Mouse (Mus musculus) midbrain, embryonic 16.5 days (tissue): Measurements from ENCODE around the gene I0C0044D17Rik. TPM values are rescaled to one million over a fixed set of nuclear protein-coding genes. Genes with fewer than 3 reads are reported as not detected.

Source experiments
- ATAC-seq: fragments of 200-750 bp; cut with Nextera tagmentation; 2 replicates; pipeline ENCODE4 v1.8.0; 2017; ENCODE audit warnings: moderate TSS enrichment
- H3K27ac ChIP-seq: fragments of 300-500 bp; sonication (generic); 2 replicates; pipeline ENCODE4 v1.5.1; 2014; ENCODE audit warnings: mild to moderate bottlenecking, low read length, mixed read lengths
- H3K27me3 ChIP-seq: fragments of 300-500 bp; sonication (generic); 2 replicates; pipeline ENCODE4 v1.6.1; 2014; ENCODE audit warnings: low read depth, low read length, mixed read lengths; ENCODE audit not compliant: control insufficient read depth, insufficient read depth
- H3K36me3 ChIP-seq: fragments of 300-500 bp; sonication (generic); 2 replicates; pipeline ENCODE4 v1.6.1; 2014; ENCODE audit warnings: mild to moderate bottlenecking, low read length, moderate library complexity, mixed read lengths; ENCODE audit not compliant: control insufficient read depth, insufficient read depth
- H3K4me1 ChIP-seq: fragments of 300-500 bp; sonication (generic); 2 replicates; pipeline ENCODE4 v1.6.1; 2014; ENCODE audit warnings: mild to moderate bottlenecking, low read length, mixed read lengths; ENCODE audit not compliant: control insufficient read depth, insufficient read depth
- H3K4me2 ChIP-seq: fragments of 300-500 bp; sonication (generic); 2 replicates; pipeline ENCODE4 v1.6.1; 2014; ENCODE audit warnings: mild to moderate bottlenecking, low read length, mixed read lengths
- H3K4me3 ChIP-seq: fragments of 300-500 bp; sonication (generic); 2 replicates; pipeline ENCODE4 v1.5.1; 2014; ENCODE audit warnings: low read depth, mild to moderate bottlenecking, low read length, moderate library complexity, mixed read lengths
- H3K9ac ChIP-seq: fragments of 300-500 bp; sonication (generic); 2 replicates; pipeline ENCODE4 v1.6.1; 2014; ENCODE audit warnings: low read depth, low read length, mixed read lengths
- H3K9me3 ChIP-seq: fragments of 300-500 bp; sonication (generic); replicated peaks from 2 replicates; pipeline ENCODE4 v1.6.1; 2014; ENCODE audit warnings: mild to moderate bottlenecking, low read length, mixed read lengths; ENCODE audit not compliant: control insufficient read depth, poor library complexity, severe bottlenecking
- WGBS: fragments of 180-500 bp; shearing (Covaris S2); extraction: QIAGEN DNeasy Blood & Tissue Kit; methylation state at CpG from one replicate; pipeline ENCODE4 v1.1.7; 2014; 5-methylcytosine and 5-hydroxymethylcytosine counted together
- polyA plus RNA-seq: library from polyadenylated mRNA; unstranded; fragments of >200 nt; fragmentation: Nextera tagmentation; extraction: Ambion mirVana; gene quantifications from 2 replicates; pipeline ENCODE4 v1.2.1, GENCODE M21; 2015

The I0C0044D17Rik gene
- polyA plus RNA-seq, 1 experiment from 2014 or later: not detected

DNA sequence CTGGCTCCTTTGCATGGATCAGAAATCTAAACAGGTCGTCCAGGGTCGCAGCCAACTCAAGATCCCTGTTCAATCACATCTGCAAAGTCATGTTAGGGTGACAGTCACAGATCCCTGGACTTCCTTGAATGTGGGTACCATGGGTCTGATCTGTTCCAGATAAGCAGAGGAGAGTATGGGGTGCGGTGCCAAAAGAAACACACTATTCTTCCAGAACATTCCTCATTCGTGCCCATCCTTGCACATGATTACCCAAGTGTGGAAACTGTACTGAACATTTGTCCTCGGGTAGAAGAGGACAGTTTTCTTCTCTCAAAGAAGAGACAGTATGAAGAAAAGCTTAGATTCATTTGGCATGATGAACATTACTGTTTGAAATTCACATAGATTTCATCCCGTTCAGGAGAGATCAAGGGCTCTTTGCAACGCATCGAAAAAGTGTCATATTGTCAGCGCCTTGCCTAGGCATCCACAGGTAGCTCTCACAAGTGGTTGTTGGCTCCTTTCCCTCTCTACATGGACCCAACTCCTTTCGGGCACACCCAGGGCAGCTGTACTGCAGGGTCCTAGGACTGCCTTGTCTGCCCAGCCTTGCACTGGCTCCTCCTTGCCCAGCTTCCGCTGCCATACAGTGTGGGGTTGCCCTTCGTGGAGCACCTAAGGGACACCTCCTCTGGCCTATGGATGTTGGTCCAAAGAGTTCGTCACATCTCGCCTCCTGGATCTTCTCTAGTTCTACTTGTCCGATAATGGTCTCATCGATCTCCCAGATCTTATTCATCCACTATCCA is 14.3 kb upstream of the I0C0044D17Rik start:
- ATAC-seq: no peak
- 94% methylated on average over 16 of the region's 16 CpGs for WGBS
- no peaks in the 10 kb centered on the region for H3K9me3 ChIP-seq
- H3K4me2 ChIP-seq: no peak overlapping the region
- no peak overlapping the region for H3K9ac ChIP-seq
- H3K4me1 ChIP-seq: no peaks in the 10 kb centered on the region
- H3K36me3 ChIP-seq: no peaks in the 10 kb centered on the region
- no peak overlapping the region for H3K27ac ChIP-seq
- H3K4me3 ChIP-seq: no peak overlapping the region
- no peaks in the 10 kb centered on the region for H3K27me3 ChIP-seq

DNA sequence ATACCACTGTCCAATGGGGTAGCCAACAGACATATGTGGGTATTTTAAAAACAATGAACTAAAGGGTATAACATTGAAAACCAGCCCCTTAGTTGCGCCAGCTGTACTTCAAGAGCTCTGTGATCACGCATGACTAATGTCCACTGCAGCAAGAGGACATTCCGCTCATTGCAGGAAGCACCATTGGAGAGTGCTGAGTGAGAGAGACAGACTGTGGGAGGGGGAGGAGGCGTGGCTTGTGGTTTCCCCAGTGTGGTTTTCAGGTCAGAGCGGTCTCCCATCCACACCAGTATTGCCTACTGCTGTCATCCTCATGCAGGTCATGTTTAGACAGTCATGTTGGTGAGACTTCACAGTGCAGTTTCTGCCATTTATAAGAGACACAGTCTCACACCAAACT is 12.9 kb upstream of the I0C0044D17Rik start:
- Histone ChIP-seq H3K9ac (no peak overlapping the region), H3K27me3 (no peaks in the 10 kb centered on the region), H3K4me2 (no peak overlapping the region), H3K4me1 (no peaks in the 10 kb centered on the region), H3K27ac (no peak overlapping the region), H3K9me3 (no peaks in the 10 kb centered on the region), H3K36me3 (no peaks in the 10 kb centered on the region), H3K4me3 (no peak overlapping the region)
- 59% methylated on average over 5 of the region's 5 CpGs for WGBS
- no peak for ATAC-seq

DNA sequence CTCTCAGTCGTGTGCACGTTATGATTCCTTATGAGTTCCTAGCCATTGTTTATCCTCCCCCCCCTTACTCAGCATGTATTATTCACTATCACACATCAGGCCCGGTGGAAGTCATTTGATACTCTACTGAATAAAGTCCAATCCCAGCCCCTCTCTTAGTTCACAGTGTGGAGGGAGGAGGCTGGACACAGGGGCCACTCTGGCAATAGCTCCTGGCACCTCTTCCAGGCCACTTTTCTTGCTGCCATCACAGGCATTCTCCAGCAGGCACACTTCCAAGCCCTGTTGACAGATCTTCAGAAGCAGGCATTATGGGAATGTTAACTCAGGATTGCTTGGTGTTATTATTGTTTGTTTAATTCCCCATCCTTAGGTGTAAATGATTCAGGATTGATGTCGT is 11.1 kb upstream of the I0C0044D17Rik start:
- Histone ChIP-seq H3K4me2 (no peak overlapping the region), H3K4me3 (no peak overlapping the region), H3K36me3 (no peaks in the 10 kb centered on the region), H3K4me1 (no peaks in the 10 kb centered on the region), H3K27ac (no peak overlapping the region), H3K27me3 (no peaks in the 10 kb centered on the region), H3K9me3 (no peaks in the 10 kb centered on the region), H3K9ac (no peak overlapping the region)
- ATAC-seq: no peak
- WGBS: 66% methylated on average over 4 of the region's 4 CpGs

GRCm38 (mm10) chr4:98831726-98832125 is 8.1 kb upstream of the I0C0044D17Rik start:
- no peak overlapping the region for H3K4me2 ChIP-seq
- H3K27me3 ChIP-seq: no peaks in the 10 kb centered on the region
- WGBS: 75% methylated on average over 1 of the region's 1 CpGs
- no peak overlapping the region for H3K9ac ChIP-seq
- no peaks in the 10 kb centered on the region for H3K4me1 ChIP-seq
- no peaks in the 10 kb centered on the region for H3K36me3 ChIP-seq
- no peaks in the 10 kb centered on the region for H3K9me3 ChIP-seq
- no peak for ATAC-seq
- no peak overlapping the region for H3K4me3 ChIP-seq
- H3K27ac ChIP-seq: no peak overlapping the region

- no peaks in the 10 kb centered on the region for H3K4me1 ChIP-seq
- H3K4me2 ChIP-seq: no peak overlapping the region
- 47% methylated on average over 3 of the region's 3 CpGs for WGBS
- H3K9ac ChIP-seq: no peak overlapping the region
- H3K27me3 ChIP-seq: no peaks in the 10 kb centered on the region
- H3K4me3 ChIP-seq: no peak overlapping the region
- no peak overlapping the region for H3K27ac ChIP-seq
- ATAC-seq: no peak
- H3K9me3 ChIP-seq: no peaks in the 10 kb centered on the region
- no peaks in the 10 kb centered on the region for H3K36me3 ChIP-seq
Measured at GRCm38 (mm10) chr4:98826701-98827100, 3.1 kb upstream of the I0C0044D17Rik start.

GRCm38 (mm10) chr4:98823047-98823446 is 593 bp downstream of the I0C0044D17Rik start:
- Histone ChIP-seq H3K27me3 (peaks cover 7% of the 10 kb centered on the region), H3K9ac (no peak overlapping the region), H3K4me3 (no peak overlapping the region), H3K9me3 (no peaks in the 10 kb centered on the region), H3K27ac (no peak overlapping the region), H3K36me3 (no peaks in the 10 kb centered on the region), H3K4me2 (no peak overlapping the region), H3K4me1 (peaks cover under 1% of the 10 kb centered on the region; the same call in 1 of the 2 replicates)
- 76% methylated on average over 3 of the region's 3 CpGs for WGBS
- ATAC-seq: no peak

GRCm38 (mm10) chr4:98822478-98822877 is 1.2 kb downstream of the I0C0044D17Rik start:
- Histone ChIP-seq H3K27ac (no peak overlapping the region), H3K9me3 (no peaks in the 10 kb centered on the region), H3K9ac (no peak overlapping the region), H3K36me3 (no peaks in the 10 kb centered on the region), H3K4me1 (peaks cover 3% of the 10 kb centered on the region), H3K4me2 (no peak overlapping the region), H3K4me3 (no peak overlapping the region), H3K27me3 (peaks cover 9% of the 10 kb centered on the region)
- ATAC-seq: no peak
- WGBS: 84% methylated on average over 3 of the region's 3 CpGs

GRCm38 (mm10) chr4:98819216-98819755 is 4.4 kb downstream of the I0C0044D17Rik start:
- no peak for ATAC-seq
- H3K4me2 ChIP-seq: no peak overlapping the region
- H3K27me3 ChIP-seq: peaks cover 19% of the 10 kb centered on the region
- H3K9ac ChIP-seq: no peak overlapping the region
- no peaks in the 10 kb centered on the region for H3K36me3 ChIP-seq
- H3K4me1 ChIP-seq: peaks cover 3% of the 10 kb centered on the region
- H3K9me3 ChIP-seq: no peaks in the 10 kb centered on the region
- 89% methylated on average over 10 of the region's 10 CpGs for WGBS
- H3K27ac ChIP-seq: no peak overlapping the region
- H3K4me3 ChIP-seq: no peak overlapping the region

GRCm38 (mm10) chr4:98817184-98817911 is 6.3 kb downstream of the I0C0044D17Rik start, which contains the start of gene Kank4:
Kank4 (minus strand) TSS chr4:98817537.
- peaks cover 19% of the 10 kb centered on the region for H3K27me3 ChIP-seq
- peaks cover 3% of the 10 kb centered on the region for H3K4me1 ChIP-seq
- peak within 1 kb of the TSS; percentile 75 for H3K4me3 ChIP-seq
- no peaks in the 10 kb centered on the region for H3K9me3 ChIP-seq
- peak within 1 kb of the TSS; percentile 66 for H3K9ac ChIP-seq
- no peaks in the 10 kb centered on the region for H3K36me3 ChIP-seq
- H3K4me2 ChIP-seq: peak within 1 kb of the TSS; percentile 99
- no peak within 1 kb of the TSS for H3K27ac ChIP-seq
- ATAC-seq: peak; percentile 80
- under 1% methylated on average over 72 of the region's 72 CpGs for WGBS
